Mouse (Mus musculus) liver, embryonic 14.5 days (tissue): ENCODE measurements around the gene Limk1.

Experiments
- CTCF ChIP-seq: IDR thresholded peaks from 2 replicates; pipeline ENCODE4 v1.5.1; 2016; ENCODE audit warnings: antibody characterized with exemption, low read depth, control low read depth
- EP300 ChIP-seq: IDR thresholded peaks from 2 replicates; pipeline ENCODE4 v1.6.1; 2016; ENCODE audit warnings: antibody characterized with exemption, low read depth

DNA sequence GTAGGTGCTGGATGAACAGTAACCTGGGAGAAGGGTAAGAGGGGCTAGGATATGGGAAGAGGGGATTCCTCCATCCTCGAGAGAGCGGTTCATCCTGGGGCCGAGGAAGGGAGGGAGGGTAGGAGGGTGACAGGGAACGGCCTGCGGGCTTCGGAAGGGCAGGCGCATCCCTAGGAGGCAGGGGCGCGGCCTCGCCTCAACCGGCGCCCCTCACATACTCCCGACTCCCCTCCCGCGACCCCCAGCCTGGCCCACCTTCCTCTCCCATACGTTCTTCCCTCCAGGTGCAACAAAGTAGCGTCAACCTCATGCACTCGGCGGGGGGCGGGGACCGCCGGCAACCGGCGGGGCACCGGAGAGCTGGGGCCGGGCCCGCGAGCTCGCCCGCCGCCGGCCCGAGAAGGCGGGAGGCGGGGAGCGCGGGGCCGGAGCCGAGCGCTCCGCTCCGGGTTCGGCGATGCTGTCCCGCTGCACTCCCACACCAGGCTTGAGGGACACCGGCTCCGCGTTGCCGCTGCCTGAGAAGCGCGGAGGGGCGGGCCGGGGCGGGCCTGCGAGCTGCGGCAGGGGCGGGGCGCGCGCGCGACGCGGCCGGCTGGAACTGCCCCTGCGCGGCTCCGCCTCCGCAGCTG, at the start of gene Limk1:
- no peak for TF ChIP-seq CTCF
- no peak for TF ChIP-seq EP300
